Mouse (Mus musculus) lung, adult 2 months (tissue): ENCODE data around the gene Dmrt3.

ENCODE experiments used
- CTCF ChIP-seq: fragments of 200-500 bp; IDR thresholded peaks from 2 replicates; pipeline ENCODE4 v1.5.1; 2011; ENCODE audit warnings: mild to moderate bottlenecking, low read length, control low read depth; ENCODE audit not compliant: insufficient read depth
- POLR2A ChIP-seq: fragments of 200-500 bp; IDR thresholded peaks from 2 replicates; pipeline ENCODE4 v1.6.1; 2011; ENCODE audit warnings: low read depth, mild to moderate bottlenecking, control low read depth, low read length, borderline replicate concordance; ENCODE audit errors: extremely low read depth

DNA sequence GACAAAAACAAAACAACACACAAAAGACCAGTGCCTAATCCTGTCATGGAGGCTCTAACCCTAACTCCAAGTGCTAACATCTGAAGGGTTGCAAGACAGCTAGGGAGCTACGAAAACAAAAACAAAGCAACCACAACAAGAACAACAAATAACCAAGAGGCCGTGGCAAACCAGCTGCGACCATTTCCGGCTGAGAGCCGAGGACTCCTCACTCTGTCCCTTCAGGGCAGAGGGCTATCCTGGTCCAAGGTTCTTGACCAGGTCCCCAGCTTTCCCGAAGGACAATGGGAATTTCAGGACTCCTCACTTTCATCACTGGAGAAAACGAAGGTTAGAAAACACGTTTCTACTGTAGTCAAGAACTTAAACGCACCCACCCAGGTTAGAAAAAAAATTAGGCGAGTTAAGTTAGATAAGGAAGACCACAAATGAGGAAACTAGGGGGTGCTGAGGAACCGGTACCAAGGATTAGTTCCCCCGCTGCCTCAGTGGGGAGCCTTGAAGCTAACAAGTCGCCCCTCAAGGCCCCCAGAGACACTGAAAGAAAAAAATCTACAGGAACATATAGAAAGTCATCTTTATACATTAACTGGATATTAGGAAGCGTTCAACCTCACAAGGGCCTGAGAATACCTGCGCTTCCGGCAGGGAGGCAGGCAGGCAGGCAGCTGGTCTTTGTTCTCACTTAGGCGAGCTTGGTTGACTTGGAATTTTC is 60.6 kb downstream of the Dmrt3 start:
- TF ChIP-seq CTCF (no peak), POLR2A (no peak)
